Mouse (Mus musculus) midbrain, embryonic 15.5 days (tissue): ENCODE data around the gene Nodal. TPM values are rescaled to one million over a fixed set of nuclear protein-coding genes. Genes with fewer than 3 reads are reported as not detected.
A peak's percentile ranks its signal among the peaks of the same experiment; 100 is the strongest.

ENCODE experiments used
- ATAC-seq: fragments of 200-750 bp; cut with Nextera tagmentation; replicated peaks from 2 replicates; pipeline ENCODE4 v1.8.0; 2017; ENCODE audit warnings: moderate TSS enrichment
- H3K27ac ChIP-seq: fragments of 300-500 bp; sonication (generic); 2 replicates; pipeline ENCODE4 v1.5.1; 2015; ENCODE audit warnings: mild to moderate bottlenecking, inconsistent platforms
- H3K27me3 ChIP-seq: fragments of 300-500 bp; sonication (generic); replicated peaks from 2 replicates; pipeline ENCODE4 v1.6.1; 2015; ENCODE audit warnings: inconsistent platforms
- H3K36me3 ChIP-seq: fragments of 300-500 bp; sonication (generic); replicated peaks from 2 replicates; pipeline ENCODE4 v1.6.1; 2015; ENCODE audit warnings: inconsistent platforms
- H3K4me1 ChIP-seq: fragments of 300-500 bp; sonication (generic); 2 replicates; pipeline ENCODE4 v1.6.1; 2015; ENCODE audit warnings: inconsistent platforms
- H3K4me2 ChIP-seq: fragments of 300-500 bp; sonication (generic); 2 replicates; pipeline ENCODE4 v1.6.1; 2015; ENCODE audit warnings: inconsistent platforms, mild to moderate bottlenecking, moderate library complexity
- H3K4me3 ChIP-seq: fragments of 300-500 bp; sonication (generic); 2 replicates; pipeline ENCODE4 v1.5.1; 2015; ENCODE audit warnings: mild to moderate bottlenecking, inconsistent platforms
- H3K9ac ChIP-seq: fragments of 300-500 bp; sonication (generic); 2 replicates; pipeline ENCODE4 v1.6.1; 2015; ENCODE audit warnings: mild to moderate bottlenecking, inconsistent platforms
- H3K9me3 ChIP-seq: fragments of 300-500 bp; sonication (generic); 2 replicates; pipeline ENCODE4 v1.6.1; 2016; ENCODE audit warnings: inconsistent platforms
- WGBS: fragments of 180-500 bp; shearing (Covaris S2); methylation state at CpG from one replicate; pipeline ENCODE4 v1.1.7; 2015; ENCODE audit warnings: mixed read lengths; 5-methylcytosine and 5-hydroxymethylcytosine counted together
- polyA plus RNA-seq: library from polyadenylated mRNA; unstranded; fragments of >200 nt; fragmentation: Nextera tagmentation; extraction: Ambion mirVana; gene quantifications from 2 replicates; pipeline ENCODE4 v1.2.1, GENCODE M21; 2015

The Nodal gene
- polyA plus RNA-seq, 1 experiment from 2014 or later, result 0.10 TPM

- Histone ChIP-seq H3K4me3 (no peak overlapping the region), H3K27ac (no peak overlapping the region), H3K4me1 (peaks cover 14% of the 10 kb centered on the region), H3K9me3 (no peaks in the 10 kb centered on the region), H3K4me2 (no peak overlapping the region), H3K27me3 (peaks cover 48% of the 10 kb centered on the region), H3K9ac (no peak overlapping the region), H3K36me3 (no peaks in the 10 kb centered on the region)
- no peak for ATAC-seq
- 6% methylated on average over 23 of the region's 24 CpGs for WGBS
These were observed 1.4 kb downstream of the Nodal start for GRCm38 (mm10) chr10:61419146-61419545.

GRCm38 (mm10) chr10:61420011-61420410 is 2.2 kb downstream of the Nodal start:
- no peak overlapping the region for H3K4me3 ChIP-seq
- ATAC-seq, result no peak
- no peak overlapping the region for H3K9ac ChIP-seq
- no peaks in the 10 kb centered on the region for H3K36me3 ChIP-seq
- 73% methylated on average over 4 of the region's 4 CpGs for whole genome bisulfite sequencing
- H3K27ac ChIP-seq, result no peak overlapping the region
- H3K4me2 ChIP-seq, result no peak overlapping the region
- peaks cover 48% of the 10 kb centered on the region for H3K27me3 ChIP-seq
- H3K9me3 ChIP-seq, result no peaks in the 10 kb centered on the region
- peaks cover 19% of the 10 kb centered on the region for H3K4me1 ChIP-seq

- H3K36me3 ChIP-seq, result no peaks in the 10 kb centered on the region
These were observed 5.1 kb downstream of the Nodal start for GRCm38 (mm10) chr10:61422861-61423260.

GRCm38 (mm10) chr10:61423289-61423688 is 5.5 kb downstream of the Nodal start:
- 45% methylated on average over 10 of the region's 10 CpGs for WGBS
- Histone ChIP-seq H3K27ac (no peak overlapping the region), H3K9me3 (no peaks in the 10 kb centered on the region), H3K27me3 (peaks cover 28% of the 10 kb centered on the region), H3K4me2 (no peak overlapping the region), H3K36me3 (no peaks in the 10 kb centered on the region), H3K9ac (no peak overlapping the region), H3K4me1 (peaks cover 13% of the 10 kb centered on the region), H3K4me3 (no peak overlapping the region)
- ATAC-seq, result 0 out of 2 replicates have a peak, but pooled peaks have one; percentile 12

More at GRCm38 (mm10) chr10:61422861-61423260, 5.1 kb downstream of the Nodal start:
- Histone ChIP-seq H3K9ac (no peak overlapping the region), H3K27me3 (peaks cover 33% of the 10 kb centered on the region), H3K4me1 (peaks cover 18% of the 10 kb centered on the region), H3K4me3 (no peak overlapping the region), H3K9me3 (no peaks in the 10 kb centered on the region), H3K4me2 (no peak overlapping the region), H3K27ac (no peak overlapping the region)
- no peak for ATAC-seq
- WGBS, result 87% methylated on average over 12 of the region's 12 CpGs

GRCm38 (mm10) chr10:61424500-61424899 is 6.7 kb downstream of the Nodal start:
- peaks cover 8% of the 10 kb centered on the region for H3K4me1 ChIP-seq
- H3K9me3 ChIP-seq, result no peaks in the 10 kb centered on the region
- peaks cover 16% of the 10 kb centered on the region for H3K27me3 ChIP-seq
- peak overlapping the region; percentile 6; the same call in 1 of the 2 replicates for H3K4me2 ChIP-seq
- H3K4me3 ChIP-seq, result no peak overlapping the region
- H3K27ac ChIP-seq, result no peak overlapping the region
- H3K9ac ChIP-seq, result no peak overlapping the region
- WGBS, result 23% methylated on average over 7 of the region's 7 CpGs
- ATAC-seq, result peak; percentile 45
- H3K36me3 ChIP-seq, result no peaks in the 10 kb centered on the region

- 77% methylated on average over 2 of the region's 2 CpGs for WGBS
- H3K36me3 ChIP-seq, result no peaks in the 10 kb centered on the region
These were observed 7.3 kb downstream of the Nodal start for GRCm38 (mm10) chr10:61425047-61425446.

GRCm38 (mm10) chr10:61426251-61426757 is 8.5 kb downstream of the Nodal start:
- ATAC-seq, result no peak
- Histone ChIP-seq H3K4me1 (peaks cover 8% of the 10 kb centered on the region), H3K4me3 (no peak overlapping the region), H3K27me3 (0 out of 2 replicates have a peak, but pooled peaks cover 4% of the 10 kb centered on the region), H3K36me3 (0 out of 2 replicates have a peak, but pooled peaks cover 5% of the 10 kb centered on the region), H3K9ac (no peak overlapping the region), H3K4me2 (no peak overlapping the region), H3K27ac (no peak overlapping the region), H3K9me3 (no peaks in the 10 kb centered on the region)
- WGBS, result 63% methylated on average over 2 of the region's 2 CpGs

More at GRCm38 (mm10) chr10:61425047-61425446, 7.3 kb downstream of the Nodal start:
- H3K4me3 ChIP-seq, result no peak overlapping the region
- H3K4me2 ChIP-seq, result no peak overlapping the region
- H3K27me3 ChIP-seq, result peaks cover 11% of the 10 kb centered on the region
- no peaks in the 10 kb centered on the region for H3K9me3 ChIP-seq
- ATAC-seq, result no peak
- H3K9ac ChIP-seq, result no peak overlapping the region
- H3K27ac ChIP-seq, result no peak overlapping the region
- H3K4me1 ChIP-seq, result peaks cover 8% of the 10 kb centered on the region

GRCm38 (mm10) chr10:61427951-61428350 is 10.2 kb downstream of the Nodal start:
- H3K27me3 ChIP-seq, result 0 out of 2 replicates have a peak, but pooled peaks cover 4% of the 10 kb centered on the region
- WGBS, result 86% methylated on average over 6 of the region's 6 CpGs
- H3K36me3 ChIP-seq, result peaks cover 10% of the 10 kb centered on the region
- no peak overlapping the region for H3K4me3 ChIP-seq
- H3K27ac ChIP-seq, result no peak overlapping the region
- H3K9me3 ChIP-seq, result no peaks in the 10 kb centered on the region
- peaks cover 8% of the 10 kb centered on the region for H3K4me1 ChIP-seq
- no peak overlapping the region for H3K9ac ChIP-seq
- no peak overlapping the region for H3K4me2 ChIP-seq
- ATAC-seq, result no peak

GRCm38 (mm10) chr10:61428416-61428815 is 10.6 kb downstream of the Nodal start:
- ATAC-seq, result no peak
- no peak overlapping the region for H3K9ac ChIP-seq
- H3K4me1 ChIP-seq, result peaks cover 8% of the 10 kb centered on the region
- H3K4me3 ChIP-seq, result no peak overlapping the region
- no peaks in the 10 kb centered on the region for H3K9me3 ChIP-seq
- H3K4me2 ChIP-seq, result no peak overlapping the region
- peaks cover 15% of the 10 kb centered on the region for H3K36me3 ChIP-seq
- no peaks in the 10 kb centered on the region for H3K27me3 ChIP-seq
- H3K27ac ChIP-seq, result no peak overlapping the region
- WGBS, result 43% methylated on average over 4 of the region's 4 CpGs

- Histone ChIP-seq H3K27ac (no peak overlapping the region), H3K4me1 (peaks cover 7% of the 10 kb centered on the region), H3K4me2 (no peak overlapping the region), H3K27me3 (no peaks in the 10 kb centered on the region), H3K9ac (no peak overlapping the region), H3K9me3 (no peaks in the 10 kb centered on the region), H3K36me3 (peaks cover 21% of the 10 kb centered on the region), H3K4me3 (no peak overlapping the region)
- 86% methylated on average over 5 of the region's 5 CpGs for WGBS
- ATAC-seq, result no peak
These were observed 11.3 kb downstream of the Nodal start for GRCm38 (mm10) chr10:61429043-61429442.

- no peaks in the 10 kb centered on the region for H3K4me1 ChIP-seq
- no peak overlapping the region for H3K4me2 ChIP-seq
- H3K27ac ChIP-seq, result no peak overlapping the region
- H3K4me3 ChIP-seq, result no peak overlapping the region
- ATAC-seq, result no peak
- H3K27me3 ChIP-seq, result no peaks in the 10 kb centered on the region
- no peaks in the 10 kb centered on the region for H3K9me3 ChIP-seq
- 93% methylated on average over 9 of the region's 9 CpGs for WGBS
- peaks cover 24% of the 10 kb centered on the region for H3K36me3 ChIP-seq
- H3K9ac ChIP-seq, result no peak overlapping the region
These were observed 13.6 kb downstream of the Nodal start for GRCm38 (mm10) chr10:61431375-61431774.

- Histone ChIP-seq H3K27me3 (no peaks in the 10 kb centered on the region), H3K4me3 (no peak overlapping the region), H3K27ac (no peak overlapping the region), H3K36me3 (no peaks in the 10 kb centered on the region), H3K4me1 (peaks cover 25% of the 10 kb centered on the region), H3K9ac (no peak overlapping the region), H3K9me3 (no peaks in the 10 kb centered on the region), H3K4me2 (no peak overlapping the region)
- no peak; the same call in 1 of the 2 replicates for ATAC-seq
- 95% methylated on average over 7 of the region's 7 CpGs for WGBS
These were observed 22.5 kb downstream of the Nodal start for GRCm38 (mm10) chr10:61440202-61440800.

GRCm38 (mm10) chr10:61443456-61443855 is 25.7 kb downstream of the Nodal start:
- Histone ChIP-seq H3K4me3 (no peak overlapping the region), H3K9me3 (no peaks in the 10 kb centered on the region), H3K9ac (no peak overlapping the region), H3K4me1 (peaks cover 53% of the 10 kb centered on the region), H3K27ac (no peak overlapping the region), H3K4me2 (no peak overlapping the region), H3K27me3 (no peaks in the 10 kb centered on the region), H3K36me3 (no peaks in the 10 kb centered on the region)
- 56% methylated on average over 6 of the region's 6 CpGs for WGBS
- ATAC-seq, result no peak
